Mouse (Mus musculus) neural tube, embryonic 14.5 days (tissue): ENCODE measurements at regions not wholly inside any gene's neighbourhood (a gene's known extent, or its start where the extent isn't known, plus 50 kb on each side); places are given as distances from the start of the nearest gene placed in this dataset.

Source experiments
- ATAC-seq: fragments of 200-750 bp; cut with Nextera tagmentation; 2 replicates; pipeline ENCODE4 v1.8.0; 2017; ENCODE audit warnings: low read depth, mild to moderate bottlenecking, moderate TSS enrichment, moderate library complexity
- H3K27ac ChIP-seq: fragments of 300-500 bp; sonication (generic); 2 replicates; pipeline ENCODE4 v1.5.1; 2014; ENCODE audit warnings: low read depth, mild to moderate bottlenecking, control low read depth, low read length, moderate library complexity, mixed read lengths
- H3K27me3 ChIP-seq: fragments of 300-500 bp; sonication (generic); 2 replicates; pipeline ENCODE4 v1.6.1; 2014; ENCODE audit warnings: low read length; ENCODE audit not compliant: control insufficient read depth, insufficient read depth
- H3K36me3 ChIP-seq: fragments of 300-500 bp; sonication (generic); 2 replicates; pipeline ENCODE4 v1.6.1; 2014; ENCODE audit warnings: low read length, mixed read lengths; ENCODE audit not compliant: control insufficient read depth, insufficient read depth
- H3K4me1 ChIP-seq: fragments of 300-500 bp; sonication (generic); 2 replicates; pipeline ENCODE4 v1.6.1; 2014; ENCODE audit warnings: low read length; ENCODE audit not compliant: control insufficient read depth, insufficient read depth
- H3K4me2 ChIP-seq: fragments of 300-500 bp; sonication (generic); 2 replicates; pipeline ENCODE4 v1.6.1; 2014; ENCODE audit warnings: mild to moderate bottlenecking, low read depth, low read length, control low read depth
- H3K4me3 ChIP-seq: fragments of 300-500 bp; sonication (generic); 2 replicates; pipeline ENCODE4 v1.5.1; 2014; ENCODE audit warnings: low read depth, low read length, control low read depth, mixed read lengths
- H3K9ac ChIP-seq: fragments of 300-500 bp; sonication (generic); replicated peaks from 2 replicates; pipeline ENCODE4 v1.6.1; 2014; ENCODE audit warnings: low read depth, mild to moderate bottlenecking, control low read depth, low read length, mixed read lengths
- H3K9me3 ChIP-seq: fragments of 300-500 bp; sonication (generic); 2 replicates; pipeline ENCODE4 v1.6.1; 2016; ENCODE audit warnings: low read length; ENCODE audit not compliant: control insufficient read depth
- WGBS: fragments of 180-500 bp; shearing (Covaris S2); extraction: QIAGEN DNeasy Blood & Tissue Kit; methylation state at CpG from one replicate; pipeline ENCODE4 v1.1.7; 2014; 5-methylcytosine and 5-hydroxymethylcytosine counted together

- Histone ChIP-seq H3K9me3 (no peaks in the 10 kb centered on the region), H3K27me3 (no peaks in the 10 kb centered on the region), H3K4me3 (no peak overlapping the region), H3K4me1 (no peaks in the 10 kb centered on the region), H3K9ac (no peak overlapping the region), H3K36me3 (no peaks in the 10 kb centered on the region), H3K4me2 (no peak overlapping the region), H3K27ac (no peak overlapping the region)
- no peak for ATAC-seq
- WGBS, result 93% methylated on average over 6 of the region's 6 CpGs
Observed at GRCm38 (mm10) chr9:116321908-116322307, 146.7 kb upstream of the Tgfbr2 start.

- Histone ChIP-seq H3K4me2 (no peak overlapping the region), H3K27ac (no peak overlapping the region), H3K36me3 (no peaks in the 10 kb centered on the region), H3K4me3 (no peak overlapping the region), H3K9me3 (no peaks in the 10 kb centered on the region), H3K27me3 (no peaks in the 10 kb centered on the region), H3K4me1 (no peaks in the 10 kb centered on the region), H3K9ac (no peak overlapping the region)
- 76% methylated on average over 3 of the region's 3 CpGs for WGBS
- no peak for ATAC-seq
Observed at GRCm38 (mm10) chr9:116319421-116319820, 144.3 kb upstream of the Tgfbr2 start.

- Histone ChIP-seq H3K4me2 (no peak overlapping the region), H3K27me3 (no peaks in the 10 kb centered on the region), H3K4me1 (no peaks in the 10 kb centered on the region), H3K4me3 (no peak overlapping the region), H3K9ac (no peak overlapping the region), H3K36me3 (no peaks in the 10 kb centered on the region), H3K27ac (no peak overlapping the region), H3K9me3 (no peaks in the 10 kb centered on the region)
- ATAC-seq, result no peak
- 78% methylated on average over 4 of the region's 4 CpGs for WGBS
Observed at GRCm38 (mm10) chr9:116316582-116317095, 141.5 kb upstream of the Tgfbr2 start.

GRCm38 (mm10) chr9:116314803-116315202 is 139.6 kb upstream of the Tgfbr2 start:
- ATAC-seq, result no peak
- Histone ChIP-seq H3K4me2 (no peak overlapping the region), H3K4me1 (no peaks in the 10 kb centered on the region), H3K4me3 (no peak overlapping the region), H3K27ac (no peak overlapping the region), H3K9ac (no peak overlapping the region), H3K36me3 (no peaks in the 10 kb centered on the region), H3K9me3 (no peaks in the 10 kb centered on the region), H3K27me3 (no peaks in the 10 kb centered on the region)

GRCm38 (mm10) chr9:116313932-116314790 is 139.0 kb upstream of the Tgfbr2 start:
- WGBS, result 88% methylated on average over 14 of the region's 14 CpGs
- Histone ChIP-seq H3K9ac (no peak overlapping the region), H3K9me3 (no peaks in the 10 kb centered on the region), H3K36me3 (no peaks in the 10 kb centered on the region), H3K27me3 (no peaks in the 10 kb centered on the region), H3K4me2 (no peak overlapping the region), H3K27ac (no peak overlapping the region), H3K4me1 (no peaks in the 10 kb centered on the region), H3K4me3 (no peak overlapping the region)
- ATAC-seq, result no peak

GRCm38 (mm10) chr9:116311364-116311763 is 136.2 kb upstream of the Tgfbr2 start:
- 75% methylated on average over 3 of the region's 3 CpGs for WGBS
- no peak for ATAC-seq

GRCm38 (mm10) chr9:116301602-116302001 is 126.4 kb upstream of the Tgfbr2 start:
- H3K9ac ChIP-seq, result no peak overlapping the region
- ATAC-seq, result no peak
- H3K27me3 ChIP-seq, result no peaks in the 10 kb centered on the region
- no peaks in the 10 kb centered on the region for H3K9me3 ChIP-seq
- H3K4me2 ChIP-seq, result no peak overlapping the region
- no peak overlapping the region for H3K4me3 ChIP-seq
- H3K4me1 ChIP-seq, result no peaks in the 10 kb centered on the region
- no peaks in the 10 kb centered on the region for H3K36me3 ChIP-seq
- 78% methylated on average over 2 of the region's 2 CpGs for WGBS
- no peak overlapping the region for H3K27ac ChIP-seq

More at GRCm38 (mm10) chr9:116311364-116311763, 136.2 kb upstream of the Tgfbr2 start:
- Histone ChIP-seq H3K27me3 (no peaks in the 10 kb centered on the region), H3K36me3 (no peaks in the 10 kb centered on the region), H3K4me2 (no peak overlapping the region), H3K4me3 (no peak overlapping the region), H3K27ac (no peak overlapping the region), H3K9me3 (no peaks in the 10 kb centered on the region), H3K4me1 (no peaks in the 10 kb centered on the region), H3K9ac (no peak overlapping the region)

- Histone ChIP-seq H3K9me3 (no peaks in the 10 kb centered on the region), H3K9ac (no peak overlapping the region), H3K4me1 (no peaks in the 10 kb centered on the region), H3K27ac (no peak overlapping the region), H3K4me3 (no peak overlapping the region), H3K4me2 (no peak overlapping the region), H3K27me3 (no peaks in the 10 kb centered on the region), H3K36me3 (no peaks in the 10 kb centered on the region)
- ATAC-seq, result no peak
- WGBS, result 23% methylated on average over 4 of the region's 4 CpGs
Observed at GRCm38 (mm10) chr9:116298791-116299190, 123.6 kb upstream of the Tgfbr2 start.

GRCm38 (mm10) chr9:116296349-116296748 is 121.2 kb upstream of the Tgfbr2 start:
- 95% methylated on average over 7 of the region's 7 CpGs for WGBS
- no peaks in the 10 kb centered on the region for H3K4me1 ChIP-seq

More at GRCm38 (mm10) chr9:116296349-116296748, 121.2 kb upstream of the Tgfbr2 start:
- H3K4me3 ChIP-seq, result no peak overlapping the region
- no peaks in the 10 kb centered on the region for H3K9me3 ChIP-seq
- ATAC-seq, result no peak
- H3K9ac ChIP-seq, result no peak overlapping the region
- no peaks in the 10 kb centered on the region for H3K36me3 ChIP-seq
- H3K27ac ChIP-seq, result no peak overlapping the region
- H3K27me3 ChIP-seq, result no peaks in the 10 kb centered on the region
- H3K4me2 ChIP-seq, result no peak overlapping the region
